Mouse (Mus musculus): Measurements from ENCODE around the gene 1700003E16Rik.
"Not testable (repeated sequence)": the region's sequence is repeated elsewhere in the genome, so short reads cannot be mapped to it uniquely, and the experiment has no call there.

Gene 1700003E16Rik

DNA sequence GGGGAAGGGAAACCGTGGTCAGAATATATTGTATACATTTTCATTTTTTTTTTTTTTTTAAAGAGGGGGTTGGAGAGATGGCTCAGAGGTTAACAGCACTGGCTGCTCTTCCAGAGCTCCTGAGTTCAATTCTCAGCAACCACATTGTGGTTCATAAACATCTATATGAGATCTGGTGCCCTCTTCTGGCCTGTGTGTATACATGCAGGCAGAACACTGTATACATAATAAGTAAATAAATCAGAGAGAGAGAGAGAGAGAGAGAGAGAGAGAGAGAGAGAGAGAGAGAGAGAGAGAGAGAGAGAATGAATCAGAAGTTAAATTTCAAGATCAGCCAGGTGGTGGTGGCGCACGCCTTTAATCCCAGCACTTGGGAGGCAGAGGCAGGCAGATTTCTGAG, 3.3 kb downstream of the 1700003E16Rik start:
- not testable (repeated sequence) for DNase-seq (ENCODE audit: low spot score in 2 of 2)

DNA sequence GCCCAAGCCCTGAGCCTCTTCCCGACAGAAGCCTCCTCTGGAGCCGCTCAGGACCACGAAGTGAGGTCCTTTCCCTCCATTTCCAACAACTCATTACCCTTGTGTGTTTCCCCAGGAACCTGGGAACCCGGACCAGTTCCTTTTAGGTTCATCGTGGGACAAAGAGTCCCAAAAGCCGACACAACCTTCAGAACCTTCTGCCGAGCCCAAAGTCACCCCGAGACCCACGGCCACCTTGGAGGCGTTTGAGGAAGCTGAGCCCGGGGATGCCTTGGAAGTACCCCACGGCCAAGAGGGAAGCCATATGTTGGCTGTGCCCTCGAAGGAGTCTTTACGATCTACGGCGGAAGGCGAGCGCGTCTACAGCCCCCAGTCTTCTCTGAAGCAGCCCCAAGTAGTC, 5.2 kb downstream of the 1700003E16Rik start:
- no peak for DNase-seq (ENCODE audit: low spot score in 2 of 2)

DNA sequence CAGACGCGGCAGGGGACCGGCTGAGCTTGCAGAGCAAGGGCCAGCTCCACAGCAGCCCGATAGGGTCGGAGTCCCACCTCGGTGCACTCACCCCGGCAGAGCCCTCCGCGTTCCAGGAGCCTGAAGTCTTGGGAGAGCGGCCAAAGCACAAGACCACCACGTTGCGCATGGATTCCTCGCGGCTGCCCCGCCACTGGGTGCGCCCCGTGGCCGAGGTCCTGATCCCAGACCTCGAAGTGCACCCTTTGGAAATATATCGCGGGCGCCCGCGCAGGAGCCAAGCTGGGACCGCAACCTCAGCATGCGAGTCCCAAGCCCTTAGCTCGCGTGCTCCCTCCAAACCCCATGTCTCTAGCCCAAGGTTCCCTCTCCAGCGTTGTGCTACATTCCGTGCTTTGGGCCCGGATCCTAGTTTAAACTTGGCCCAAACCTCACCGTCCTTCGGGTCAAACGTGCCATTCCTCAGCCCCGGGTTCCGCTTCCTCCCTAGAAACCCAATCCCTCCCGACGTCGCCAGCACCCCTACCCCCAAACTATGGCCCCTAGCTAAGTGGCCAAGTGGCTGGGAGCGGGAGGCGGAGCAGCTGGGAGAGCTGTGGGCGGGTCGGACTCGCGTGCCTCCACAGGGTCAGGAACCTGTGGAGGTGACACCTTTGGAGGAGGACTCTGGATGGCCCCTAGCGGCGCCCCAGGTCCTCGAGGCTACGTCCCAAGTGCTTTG, 5.9 kb downstream of the 1700003E16Rik start:
- peak in 1 of 2 experiments; percentile 67 for DNase-seq (ENCODE audit: low spot score in 2 of 2)

DNA sequence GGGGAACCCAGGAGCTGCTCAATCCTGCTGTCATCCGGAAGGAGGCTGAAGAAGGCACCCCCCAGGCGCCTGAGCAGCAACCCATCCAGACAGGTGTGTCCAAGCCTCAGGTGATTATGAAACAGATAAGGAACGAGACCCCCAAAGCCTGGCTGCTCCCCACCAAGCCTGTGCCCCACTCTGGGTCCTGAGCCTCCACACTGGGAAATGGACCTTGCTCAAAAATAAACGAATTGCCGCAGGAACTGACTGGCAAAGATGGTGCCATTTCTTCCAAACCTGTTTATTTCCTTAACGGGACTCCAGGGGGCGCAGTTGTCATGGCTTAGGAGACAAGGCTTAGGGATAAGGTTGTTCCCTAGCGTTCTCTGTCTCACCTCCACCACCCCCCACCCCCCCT, 6.5 kb downstream of the 1700003E16Rik start:
- peak; percentile 50 to 82 for DNase-seq (ENCODE audit: low spot score in 2 of 2)

DNA sequence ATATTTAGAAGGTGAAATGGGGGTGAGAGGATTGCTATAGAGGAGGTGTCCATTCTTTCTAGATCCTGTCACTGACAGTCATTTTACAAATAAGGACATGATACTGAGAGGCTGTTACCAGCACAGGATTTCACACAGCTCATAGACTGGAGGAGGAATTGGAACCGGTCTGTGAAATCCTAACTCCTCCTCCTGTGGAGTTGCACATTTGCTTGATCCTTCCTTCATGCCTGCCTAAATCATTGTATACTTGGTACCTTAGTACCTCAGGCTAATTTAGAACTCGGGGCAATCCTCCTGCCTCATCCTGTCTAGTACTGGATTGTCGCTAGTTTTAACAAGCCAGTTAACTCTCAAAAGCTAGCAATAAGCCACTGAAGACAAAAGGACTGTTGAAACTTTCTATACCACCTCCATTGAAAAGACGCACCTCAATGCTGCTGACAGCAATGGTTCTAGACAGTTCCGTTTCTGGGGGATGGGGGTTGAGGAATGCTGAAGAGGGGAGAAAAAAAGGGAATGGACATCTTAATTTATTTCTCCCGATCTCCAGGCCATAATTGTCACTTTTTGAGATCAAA, 8.9 kb downstream of the 1700003E16Rik start:
- no peak for DNase-seq (ENCODE audit: low spot score in 2 of 2)

DNA sequence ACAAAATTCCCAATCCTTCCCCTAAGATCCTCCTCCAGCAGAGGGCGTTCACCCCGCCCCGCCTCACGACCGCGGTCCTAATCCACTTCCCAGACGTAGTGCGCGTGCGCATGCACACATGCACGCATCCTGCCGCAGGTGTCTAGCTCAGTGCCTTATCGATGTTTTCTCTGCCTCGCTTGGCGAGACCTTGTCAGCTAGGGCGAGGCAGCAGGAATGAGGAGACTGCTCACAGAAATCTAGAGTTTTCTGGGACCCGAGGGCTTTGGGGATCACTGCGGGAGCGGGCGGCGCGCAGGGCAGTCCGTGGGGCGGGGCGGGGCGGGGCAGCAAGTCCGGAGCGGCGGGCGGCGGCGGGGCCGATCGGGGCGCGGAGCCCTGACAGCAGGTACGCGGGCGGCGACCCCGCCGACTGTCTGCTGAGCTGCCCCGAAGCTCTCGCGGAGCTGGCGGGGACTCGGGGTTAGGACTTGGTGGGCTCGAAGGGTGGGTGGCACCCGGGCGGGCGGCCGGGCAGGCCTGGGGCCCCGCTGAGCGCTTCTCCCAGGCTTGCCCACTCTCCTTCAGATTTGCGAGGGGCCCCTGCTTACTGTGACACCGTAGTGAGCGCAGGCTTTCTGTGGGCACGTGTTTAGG, 9.5 kb downstream of the 1700003E16Rik start, which contains the start of gene Dctn1:
TSS of gene Dctn1 (plus strand) at position 314 of the 636 bp plus-strand sequence.
- peak; percentile 94 to 98 for DNase-seq (ENCODE audit: low spot score in 2 of 2)

DNA sequence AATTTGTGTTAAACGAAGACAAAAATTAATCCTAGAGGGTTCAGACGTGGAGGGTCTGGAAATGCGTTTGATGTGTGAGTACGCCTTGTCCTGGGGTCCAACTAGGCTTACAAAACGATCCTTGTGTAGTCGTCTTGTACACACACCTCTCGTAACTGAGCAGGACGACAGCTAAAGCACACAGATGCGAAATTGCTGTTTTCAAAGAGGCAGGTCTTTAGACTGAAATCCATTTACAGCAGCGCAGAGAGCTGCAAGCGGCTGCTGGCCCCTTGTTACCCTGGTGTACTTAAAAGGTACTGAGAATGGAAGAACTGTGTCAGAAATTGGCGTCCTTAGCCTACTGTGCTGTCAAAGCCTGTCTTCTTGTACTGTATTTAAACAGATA, 10.0 kb downstream of the 1700003E16Rik start:
- DNase-seq (ENCODE audit: low spot score in 2 of 2): peak in 1 of 2 experiments; percentile 65

DNA sequence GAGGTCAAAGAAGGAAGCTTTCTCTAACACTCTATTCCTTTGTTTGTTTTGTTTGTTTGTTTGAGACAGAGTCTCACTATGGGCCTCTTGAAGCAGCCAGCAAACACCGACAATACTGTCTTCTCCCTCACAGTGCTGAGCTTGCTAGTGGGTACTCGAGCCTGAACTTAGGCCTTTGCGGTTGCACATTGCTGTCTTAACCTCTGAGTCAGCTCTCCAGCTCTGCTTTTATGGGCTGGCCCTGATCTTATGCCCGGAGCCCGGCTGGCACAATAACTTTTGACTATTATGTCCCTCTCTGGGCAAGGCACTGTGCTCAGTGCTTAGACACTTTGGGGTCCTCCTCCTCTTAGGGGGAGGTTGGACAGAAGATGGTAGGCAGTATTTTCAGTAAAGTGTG, 13.7 kb downstream of the 1700003E16Rik start:
- no peak for DNase-seq (ENCODE audit: low spot score in 2 of 2)

DNA sequence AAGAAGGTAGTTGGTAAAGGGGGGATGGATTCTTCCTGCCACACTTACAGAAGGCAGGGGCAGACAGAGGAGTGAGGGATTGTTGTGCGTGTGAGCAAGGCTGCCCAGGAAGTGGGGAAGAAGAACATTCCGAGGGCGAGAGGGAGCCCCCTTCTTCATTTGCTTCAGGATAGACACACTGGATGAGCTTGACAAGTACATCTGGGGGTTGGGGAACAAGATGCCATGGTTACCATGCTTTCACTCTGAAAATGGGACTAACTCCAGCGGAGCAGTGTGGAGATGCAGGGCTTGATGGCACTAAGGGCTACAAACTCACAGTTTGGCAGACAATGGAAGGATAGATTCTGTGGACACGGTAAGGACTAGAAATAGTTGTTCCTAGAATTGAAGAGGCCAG, 14.9 kb downstream of the 1700003E16Rik start:
- no peak for DNase-seq (ENCODE audit: low spot score in 2 of 2)

DNA sequence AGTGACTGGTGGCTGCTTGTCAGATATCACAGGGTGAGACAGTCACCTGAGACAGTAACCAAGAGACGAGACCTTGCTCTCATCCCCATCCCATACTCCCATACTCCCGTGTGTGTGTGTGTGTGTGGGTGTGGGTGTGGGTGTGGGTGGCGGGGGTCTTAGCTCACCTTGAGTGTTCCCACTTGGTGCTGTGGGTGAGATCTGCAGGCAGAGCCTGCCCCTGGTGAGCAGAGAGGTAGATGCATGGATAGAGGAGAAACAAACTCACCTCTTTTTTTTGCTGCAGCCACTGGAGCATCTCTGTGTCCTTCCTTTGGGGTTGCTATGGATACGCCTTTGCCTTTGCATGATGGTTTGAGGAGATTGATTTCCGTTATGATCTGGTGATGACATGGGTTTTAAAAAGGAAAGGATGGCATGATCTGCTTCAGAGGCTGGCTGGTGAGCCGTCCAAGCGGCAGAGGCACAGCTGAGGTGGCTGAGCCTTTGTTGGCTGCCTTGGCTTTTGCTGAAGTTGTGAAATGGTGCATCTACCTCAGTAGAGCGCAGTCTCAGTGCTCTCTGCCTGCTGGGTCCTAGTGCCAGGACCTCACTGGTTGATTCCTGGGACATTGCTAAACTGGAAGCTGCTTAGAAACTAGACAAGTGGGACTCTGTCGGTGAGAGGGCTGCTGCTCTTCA, 16.2 kb downstream of the 1700003E16Rik start:
- no peak for DNase-seq (ENCODE audit: low spot score in 2 of 2)

DNA sequence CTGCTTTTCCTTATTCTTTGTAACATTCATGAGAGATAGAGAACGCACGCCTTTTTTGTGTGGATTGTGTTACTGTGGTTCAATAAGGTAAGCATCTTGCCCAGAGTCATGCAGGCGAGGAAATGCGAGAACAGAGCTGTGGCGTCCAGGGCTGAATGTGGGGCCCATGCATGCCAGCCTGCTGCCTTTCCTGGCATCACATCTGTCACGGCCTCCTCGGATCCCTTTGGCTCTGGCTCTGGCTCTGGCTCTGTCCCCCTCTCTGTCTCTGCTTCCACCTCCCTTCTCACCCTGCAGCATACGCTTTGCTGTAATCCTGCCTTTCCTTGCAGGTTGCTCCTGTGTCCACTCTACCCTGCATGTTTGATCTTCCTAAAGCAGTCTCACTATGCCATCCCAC, 19.8 kb downstream of the 1700003E16Rik start:
- no peak for DNase-seq (ENCODE audit: low spot score in 2 of 2)

DNA sequence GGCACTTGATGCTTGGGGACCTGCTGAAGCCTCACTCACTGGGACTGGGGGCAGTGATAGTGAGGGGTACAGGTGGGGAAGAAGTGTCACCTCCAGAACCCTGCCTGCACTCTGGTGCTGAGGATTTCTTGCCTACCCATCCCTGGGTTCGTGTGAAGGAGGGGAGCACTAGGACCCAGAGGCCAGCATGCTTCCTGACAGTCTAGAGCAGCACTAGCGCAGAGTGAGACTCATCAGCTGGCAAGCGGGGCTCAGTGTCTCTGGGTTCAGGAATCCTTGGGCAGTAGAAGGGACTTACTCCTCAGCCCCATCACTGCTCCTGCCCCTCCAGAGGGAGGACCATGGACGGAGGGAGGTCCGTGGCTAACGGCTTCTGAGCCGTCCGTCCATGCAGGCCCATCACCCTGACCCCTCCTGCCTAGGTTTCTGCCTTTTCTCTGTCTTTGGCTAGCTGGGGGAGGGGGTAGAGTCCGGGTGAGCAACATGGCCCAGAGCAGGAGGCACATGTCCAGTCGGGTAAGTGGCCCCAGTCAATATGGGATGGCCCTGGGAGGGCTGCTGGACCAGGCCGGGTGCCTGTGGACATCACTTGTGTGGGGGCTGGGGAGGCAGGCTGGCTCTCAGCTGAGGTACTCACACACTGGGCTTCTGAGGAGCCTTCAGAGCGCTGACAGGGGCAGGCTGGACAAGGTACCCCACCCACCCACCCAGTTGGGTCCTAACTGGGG, 23.4 kb downstream of the 1700003E16Rik start:
- DNase-seq (ENCODE audit: low spot score in 2 of 2): no peak

DNA sequence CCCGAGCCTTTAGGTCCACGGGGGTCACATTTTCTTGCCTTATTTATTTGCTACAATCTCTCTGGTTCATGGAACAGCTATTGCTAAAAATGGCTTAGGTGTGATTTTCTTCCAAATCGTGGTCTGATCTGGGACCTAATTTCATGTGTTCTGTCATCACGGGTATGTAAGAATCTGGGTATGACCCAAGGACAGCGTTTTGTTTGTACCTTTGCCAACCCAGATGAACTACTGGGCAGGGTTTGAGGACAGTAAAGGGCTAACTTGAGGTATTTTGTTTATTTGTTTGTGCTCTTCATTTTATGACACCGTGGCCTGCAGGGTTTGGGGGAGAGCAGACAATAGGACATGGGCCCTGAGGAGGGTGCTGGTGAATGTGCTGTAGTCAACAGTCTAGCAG, 24.4 kb downstream of the 1700003E16Rik start:
- no peak for DNase-seq (ENCODE audit: low spot score in 2 of 2)

DNA sequence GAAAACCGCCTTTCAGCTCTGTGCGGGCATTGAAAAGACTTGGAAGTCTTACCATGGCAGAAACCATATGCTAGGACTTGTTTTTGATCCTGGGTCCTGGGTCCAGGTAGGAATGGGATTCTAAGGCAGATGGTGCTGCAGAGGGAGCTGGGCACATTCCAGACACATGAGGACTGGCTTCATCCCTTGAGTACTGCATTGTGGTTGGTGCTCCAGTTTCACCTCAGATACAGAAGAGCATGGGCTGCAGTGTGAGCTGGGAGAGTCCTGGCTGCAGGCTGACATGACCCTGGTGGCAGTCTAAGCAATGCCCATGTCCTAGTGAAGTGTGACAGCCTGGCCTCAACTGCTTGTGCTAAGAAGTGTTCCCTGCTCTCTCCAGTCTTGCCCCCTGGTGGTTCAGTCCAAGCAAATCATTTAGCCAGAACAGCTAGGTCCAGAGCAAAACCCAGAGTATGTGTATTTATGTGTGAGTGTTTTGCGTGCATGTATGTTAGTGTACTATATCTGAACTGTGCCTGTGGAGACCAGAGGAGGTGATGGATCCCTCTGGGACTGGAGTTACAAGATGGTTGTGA, 28.7 kb downstream of the 1700003E16Rik start:
- DNase-seq (ENCODE audit: low spot score in 2 of 2): no peak

DNA sequence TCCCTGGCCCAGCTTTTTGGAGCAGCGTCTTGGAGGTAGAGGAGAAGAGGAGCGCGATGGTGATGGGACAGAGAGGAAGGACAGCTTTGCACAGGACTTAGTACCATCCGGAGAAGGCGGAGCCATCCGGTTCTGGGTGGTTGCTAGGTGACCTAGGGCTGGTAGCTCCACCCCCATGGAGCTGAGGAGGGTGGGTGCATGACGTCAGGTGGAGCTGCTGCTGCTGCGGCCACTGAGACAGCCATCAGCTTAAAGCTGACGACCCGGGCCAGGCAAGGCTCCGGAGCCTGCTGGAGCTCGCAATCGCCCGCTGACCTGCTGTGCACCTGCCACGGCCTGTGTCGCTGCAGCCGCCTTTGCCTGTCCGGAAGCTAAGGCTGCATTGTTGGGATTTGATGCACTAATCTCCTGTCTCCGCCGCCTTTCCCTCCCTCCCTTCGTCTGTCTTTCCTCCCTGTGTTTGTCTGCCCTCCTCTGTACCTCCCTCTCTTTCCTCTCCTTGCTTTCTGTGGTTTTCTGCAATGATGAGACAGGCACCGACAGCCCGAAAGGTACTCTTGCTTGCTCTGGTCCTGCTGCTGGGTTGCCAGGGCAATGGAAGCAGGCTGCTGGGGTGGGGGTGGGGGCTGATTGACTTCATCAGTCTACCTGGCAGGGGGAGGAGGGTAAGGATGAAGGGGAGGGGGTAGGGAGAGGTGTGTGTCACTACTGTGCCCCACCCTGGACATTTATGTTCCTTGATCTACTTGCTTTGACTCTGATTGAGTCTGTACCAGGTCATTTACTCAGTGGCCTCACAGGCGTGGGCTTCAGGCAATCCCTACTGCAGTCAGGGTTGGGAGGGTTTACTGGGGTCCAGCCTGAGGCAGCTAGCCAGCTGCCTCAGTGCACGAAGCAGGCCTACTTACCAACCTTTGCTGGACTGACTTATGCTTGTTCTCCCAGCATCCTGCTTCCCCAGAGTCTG, 30.0 kb downstream of the 1700003E16Rik start:
- DNase-seq (ENCODE audit: low spot score in 2 of 2): no peak

DNA sequence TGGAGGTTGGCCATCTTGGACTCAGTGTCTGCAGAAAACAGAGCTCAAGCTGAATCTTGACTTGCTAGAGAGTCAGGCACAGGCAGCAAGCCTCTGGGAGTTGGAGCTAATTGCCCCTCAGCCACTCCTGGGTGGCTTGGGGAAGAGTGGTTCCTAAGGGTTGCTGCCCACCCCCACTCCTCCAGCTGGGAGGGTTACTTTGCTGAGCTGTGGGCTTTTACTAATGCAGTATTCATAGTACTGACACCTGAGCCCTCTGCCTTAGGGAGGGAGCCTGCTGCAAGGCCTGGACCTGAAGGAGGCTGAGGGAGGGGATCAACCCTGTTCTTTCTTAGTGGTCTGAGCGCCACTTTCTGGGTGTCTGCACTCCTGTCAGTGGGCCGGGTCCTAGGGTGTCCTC, 30.7 kb downstream of the 1700003E16Rik start:
- DNase-seq (ENCODE audit: low spot score in 2 of 2): no peak

DNA sequence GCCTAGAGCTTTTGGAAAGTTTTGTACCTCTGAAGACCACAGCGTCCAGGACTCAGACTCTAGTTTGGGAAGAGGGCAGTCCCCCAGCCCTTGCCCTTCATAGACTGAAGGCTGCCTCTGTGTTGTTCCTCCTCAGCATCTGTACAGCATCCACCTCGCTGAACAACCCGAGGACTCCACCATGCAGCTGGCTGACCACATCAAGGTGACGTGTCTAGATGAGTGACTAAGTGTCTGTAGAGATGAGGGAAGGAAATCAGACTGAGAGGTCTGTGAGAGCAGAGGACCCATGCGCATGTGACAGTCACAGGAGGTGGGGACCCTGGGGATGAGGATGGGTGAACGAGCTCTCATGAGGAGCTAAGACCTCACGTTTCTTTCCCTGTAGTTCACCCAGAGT, 37.4 kb downstream of the 1700003E16Rik start:
- no peak for DNase-seq (ENCODE audit: low spot score in 2 of 2)

DNA sequence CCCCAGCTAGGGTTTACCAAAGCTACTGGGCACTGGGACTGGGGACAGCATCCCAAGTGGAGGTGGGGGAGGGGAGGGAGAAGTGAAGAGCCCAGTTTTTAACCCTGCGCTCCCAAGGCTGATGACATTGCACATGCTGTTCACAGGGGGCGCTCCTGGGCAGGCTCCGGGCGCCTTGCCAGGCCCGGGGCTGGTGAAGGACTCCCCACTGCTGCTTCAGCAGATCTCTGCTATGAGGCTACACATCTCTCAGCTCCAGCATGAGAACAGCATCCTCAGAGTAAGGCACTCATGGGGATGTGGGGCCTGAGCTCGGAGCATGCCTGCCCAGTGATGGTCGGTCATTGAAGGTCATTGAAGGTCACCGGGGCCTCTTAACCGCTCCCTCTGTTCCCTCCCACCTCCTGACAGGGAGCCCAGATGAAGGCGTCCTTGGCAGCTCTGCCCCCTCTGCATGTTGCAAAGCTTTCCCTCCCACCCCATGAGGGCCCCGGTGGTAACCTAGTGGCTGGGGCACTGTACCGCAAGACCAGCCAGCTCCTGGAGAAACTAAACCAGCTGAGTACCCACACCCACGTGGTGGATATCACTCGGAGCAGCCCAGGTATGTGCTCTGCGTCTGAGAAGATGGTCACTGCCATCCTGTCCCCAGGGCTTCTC, 41.3 kb downstream of the 1700003E16Rik start:
- no peak for DNase-seq (ENCODE audit: low spot score in 2 of 2)

DNA sequence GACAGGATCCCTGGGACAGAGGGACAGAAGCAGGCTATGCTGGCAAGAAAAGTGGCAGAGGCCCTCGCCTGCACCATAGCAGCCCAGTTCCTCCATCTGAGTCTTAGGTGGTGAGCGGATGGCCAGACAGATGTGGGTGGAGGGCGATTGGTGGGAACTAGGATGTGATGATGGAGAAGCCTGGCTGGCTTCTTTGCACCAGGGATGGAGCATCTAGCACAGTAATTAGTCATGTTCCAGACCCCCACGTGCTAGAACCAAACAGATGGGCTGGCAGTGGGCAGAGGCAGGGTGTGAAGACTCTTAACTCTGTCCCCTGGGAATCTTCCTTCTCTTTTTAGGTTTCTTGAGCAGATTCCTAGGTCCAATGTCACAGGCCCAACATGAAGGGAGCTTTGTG, 47.1 kb downstream of the 1700003E16Rik start:
- no peak for DNase-seq (ENCODE audit: low spot score in 2 of 2)

DNA sequence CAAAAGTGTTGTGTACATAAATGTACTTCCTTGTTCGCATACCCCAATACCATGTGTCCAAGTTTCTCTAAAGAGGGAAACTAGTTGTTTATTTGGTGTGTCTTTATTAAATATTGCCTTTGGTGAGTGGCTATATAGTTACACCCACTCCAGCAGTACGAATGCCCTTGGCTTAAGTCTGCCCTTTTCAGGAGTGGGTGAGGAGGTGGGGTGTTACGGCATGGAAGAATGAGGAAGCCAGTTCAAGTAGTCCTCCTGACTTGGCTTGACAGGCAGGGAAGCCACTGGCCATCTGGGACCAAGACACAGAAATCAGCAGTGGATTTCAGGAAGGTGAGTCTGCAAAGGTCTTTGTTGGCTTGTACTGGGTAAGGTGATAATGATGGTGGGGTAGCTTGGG, 49.6 kb downstream of the 1700003E16Rik start:
- no peak for DNase-seq (ENCODE audit: low spot score in 2 of 2)
